Mouse (Mus musculus): ENCODE measurements around the gene Fkbp14.

Fkbp14 gene

DNA sequence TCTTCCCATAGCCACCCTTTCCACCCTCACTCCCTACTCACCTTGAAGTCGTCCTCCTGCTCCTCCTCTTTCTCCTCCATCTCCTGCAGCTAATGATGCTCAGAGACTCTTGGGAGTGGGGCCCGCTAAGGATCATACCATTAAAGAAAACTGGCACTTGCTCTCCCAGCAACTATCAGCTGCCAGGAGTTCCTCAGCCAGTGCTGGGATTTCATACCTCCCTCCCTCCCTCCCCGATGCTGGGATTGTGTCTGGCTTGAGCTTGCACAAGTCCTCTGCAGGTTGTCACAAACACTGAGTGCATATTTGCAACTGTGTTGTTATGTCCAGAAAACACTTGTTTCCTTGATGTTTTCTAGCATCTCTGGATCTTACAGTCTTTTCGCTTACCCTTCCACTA lies at the start of gene Fkbp14:
TSS of gene Fkbp14 (minus strand) at position 101 of the 400 bp plus-strand sequence.
- DNase-seq (ENCODE audit: low spot score): no peak

GRCm38 (mm10) chr6:54643181-54643580 lies 46.1 kb upstream of the Fkbp14 start:
- no peak for DNase-seq (ENCODE audit: low spot score)

- DNase-seq (ENCODE audit: low spot score): no peak
Measured at GRCm38 (mm10) chr6:54641953-54642352, 44.8 kb upstream of the Fkbp14 start.

- DNase-seq (ENCODE audit: low spot score): no peak
Measured at GRCm38 (mm10) chr6:54639877-54640276, 42.8 kb upstream of the Fkbp14 start.

DNA sequence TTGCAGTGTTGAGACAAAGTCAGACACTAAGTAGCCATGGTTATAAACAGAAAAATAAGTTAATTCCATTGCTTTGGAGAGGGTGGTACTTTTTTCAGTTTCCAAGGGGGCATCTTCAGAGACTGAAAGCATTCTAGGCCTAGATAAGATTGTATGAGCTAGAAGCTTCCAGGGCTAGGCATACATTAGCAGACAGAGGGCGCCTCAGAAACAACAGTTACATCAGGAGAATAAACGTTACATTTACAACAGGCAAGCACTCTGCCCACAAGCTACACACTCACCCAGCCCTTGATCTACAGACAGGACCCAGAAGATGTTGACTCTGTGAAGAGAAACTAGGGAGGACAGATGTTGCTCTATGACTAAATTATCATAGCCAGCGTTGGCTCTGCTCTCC lies 34.4 kb upstream of the Fkbp14 start:
- no peak for DNase-seq (ENCODE audit: low spot score)

GRCm38 (mm10) chr6:54629734-54630133 lies 32.6 kb upstream of the Fkbp14 start:
- peak; percentile 54 for DNase-seq (ENCODE audit: low spot score)

- no peak for DNase-seq (ENCODE audit: low spot score)
Measured at GRCm38 (mm10) chr6:54628381-54628780, 31.3 kb upstream of the Fkbp14 start.

DNA sequence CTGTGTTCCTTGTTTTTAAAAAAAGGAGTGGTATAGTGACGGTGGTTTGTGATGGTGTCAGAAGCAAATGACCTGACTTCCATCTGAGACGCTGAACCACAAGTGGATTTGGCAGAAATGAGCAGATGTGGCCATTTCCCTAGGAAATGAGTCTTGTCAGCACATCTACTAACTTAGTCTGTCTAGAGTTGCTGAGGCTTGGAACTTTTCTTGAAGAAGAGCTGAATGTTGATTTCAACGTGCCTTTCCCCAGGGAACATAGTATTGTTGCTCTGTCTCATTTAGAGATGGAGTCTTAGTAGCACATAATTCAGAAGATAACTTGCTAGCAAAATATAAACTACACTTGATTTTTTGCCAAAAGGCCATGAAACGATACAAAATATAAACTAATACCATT lies 23.2 kb upstream of the Fkbp14 start:
- no peak for DNase-seq (ENCODE audit: low spot score)

DNA sequence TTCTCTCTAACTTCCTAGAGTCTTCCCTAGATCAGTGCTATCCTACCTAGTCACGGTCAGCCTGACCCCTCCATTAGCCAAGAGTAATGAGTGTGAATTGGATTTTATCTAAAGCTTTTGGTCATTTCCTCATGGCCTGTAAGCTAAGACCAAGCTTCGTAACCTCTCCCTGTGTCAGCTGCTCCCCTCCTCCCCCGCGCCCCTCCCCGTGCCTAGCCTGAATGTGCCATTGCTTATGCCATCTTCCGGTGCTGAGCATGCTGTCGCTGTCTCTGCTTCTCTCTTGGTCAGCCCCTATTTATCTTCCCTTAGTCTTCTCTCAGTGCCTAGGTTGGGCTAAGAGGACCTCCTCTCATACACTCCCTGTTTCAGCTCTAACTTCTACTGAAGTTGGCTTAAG lies 22.4 kb upstream of the Fkbp14 start:
- peak; percentile 53 for DNase-seq (ENCODE audit: low spot score)

DNA sequence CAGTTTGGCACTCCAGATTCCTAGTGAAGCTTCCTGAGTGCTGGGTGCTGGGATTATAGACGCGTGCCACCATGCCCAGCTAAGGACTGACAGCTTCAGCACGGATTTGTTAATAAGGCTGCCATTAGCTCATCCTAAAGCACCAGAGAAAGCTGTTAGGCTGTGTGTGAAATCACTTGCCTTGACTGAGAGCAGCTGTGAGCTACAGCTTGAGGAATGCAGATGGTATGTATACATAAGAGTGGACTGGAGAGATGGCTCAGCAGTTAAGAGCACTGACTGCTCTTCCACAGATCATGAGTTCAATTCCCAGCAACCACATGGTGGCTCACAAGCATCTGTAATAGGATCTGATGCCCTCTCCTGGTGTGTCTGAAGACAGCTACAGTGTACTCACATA lies 20.3 kb upstream of the Fkbp14 start:
- DNase-seq (ENCODE audit: low spot score): no peak

DNA sequence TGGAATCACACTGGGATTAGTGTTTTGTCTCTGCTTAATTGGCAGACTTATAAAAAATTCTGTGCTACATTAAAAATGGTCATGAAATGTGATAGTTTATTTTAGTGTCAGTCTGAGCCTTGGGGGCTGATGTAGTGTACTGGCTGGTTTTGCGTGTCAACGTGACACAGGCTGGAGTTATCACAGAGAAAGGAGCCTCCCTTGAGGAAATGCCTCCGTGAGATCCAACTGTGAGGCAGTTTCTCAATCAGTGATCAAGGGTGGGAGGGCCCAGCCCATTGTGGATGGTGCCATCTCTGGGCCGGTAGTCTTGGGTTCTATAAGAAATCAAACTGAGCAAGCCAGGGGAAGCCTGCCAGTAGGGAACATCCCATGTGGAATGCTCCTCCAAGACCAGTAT lies 9.1 kb upstream of the Fkbp14 start:
- no peak for DNase-seq (ENCODE audit: low spot score)

DNA sequence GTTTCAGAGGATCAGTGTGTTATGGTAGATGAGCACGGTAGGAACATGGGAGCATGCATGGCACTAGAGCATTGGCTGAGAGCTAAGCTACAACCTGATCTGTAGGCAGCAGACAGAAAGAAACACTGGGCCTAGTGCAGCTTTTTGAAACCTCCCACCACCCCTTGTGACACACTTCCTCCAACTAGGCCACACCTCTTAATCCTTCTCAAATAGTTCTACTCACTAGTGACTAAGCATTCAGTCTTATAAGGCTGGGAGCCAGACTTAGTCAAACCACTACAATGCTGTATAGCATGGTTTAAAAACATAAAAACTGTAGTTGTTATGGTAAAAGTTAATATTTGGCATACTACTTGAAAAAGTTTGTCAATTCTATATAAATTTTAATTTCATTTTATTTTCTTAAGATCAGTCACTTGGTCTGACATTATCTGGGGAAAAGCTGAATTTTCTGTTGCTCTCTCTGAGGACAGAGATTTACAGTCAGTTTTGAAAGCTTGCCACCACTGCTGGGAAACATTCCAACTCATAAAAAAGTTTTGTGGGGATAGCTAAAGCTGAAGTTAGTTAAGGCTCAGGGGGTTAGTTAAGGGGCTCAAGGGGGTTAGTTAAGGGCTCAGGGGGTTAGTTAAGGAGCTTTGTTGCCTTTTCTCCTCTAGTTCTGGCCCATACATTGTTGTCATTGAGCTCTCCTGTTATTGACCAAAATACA lies 7.0 kb upstream of the Fkbp14 start:
- peak; percentile 50 for DNase-seq (ENCODE audit: low spot score)

- DNase-seq (ENCODE audit: low spot score): no peak
Measured at GRCm38 (mm10) chr6:54602891-54603290, 5.8 kb upstream of the Fkbp14 start.

GRCm38 (mm10) chr6:54600681-54601347 lies 3.7 kb upstream of the Fkbp14 start:
- DNase-seq (ENCODE audit: low spot score): no peak

DNA sequence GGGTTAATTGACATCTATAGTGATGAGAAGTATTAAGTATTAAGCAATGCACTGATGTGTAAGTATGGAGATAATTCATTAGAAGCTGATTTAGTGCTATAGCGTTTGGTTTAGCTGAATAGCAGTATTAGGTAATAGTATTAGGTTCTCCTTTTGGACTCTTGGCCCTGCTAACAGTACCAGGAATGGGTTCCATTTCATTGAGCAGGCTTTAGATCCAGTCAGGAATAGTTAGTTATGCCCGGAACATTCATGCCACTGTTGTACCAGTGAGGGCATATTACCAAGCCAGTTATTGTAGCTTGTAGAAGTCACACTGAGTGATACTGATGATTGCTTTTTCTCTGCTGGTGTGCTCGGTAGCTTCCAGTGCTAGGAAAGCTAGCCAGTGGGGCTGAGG lies 603 bp upstream of the Fkbp14 start:
- no peak for DNase-seq (ENCODE audit: low spot score)

GRCm38 (mm10) chr6:54595330-54595878 lies 1.7 kb downstream of the Fkbp14 start:
- DNase-seq (ENCODE audit: low spot score): no peak

DNA sequence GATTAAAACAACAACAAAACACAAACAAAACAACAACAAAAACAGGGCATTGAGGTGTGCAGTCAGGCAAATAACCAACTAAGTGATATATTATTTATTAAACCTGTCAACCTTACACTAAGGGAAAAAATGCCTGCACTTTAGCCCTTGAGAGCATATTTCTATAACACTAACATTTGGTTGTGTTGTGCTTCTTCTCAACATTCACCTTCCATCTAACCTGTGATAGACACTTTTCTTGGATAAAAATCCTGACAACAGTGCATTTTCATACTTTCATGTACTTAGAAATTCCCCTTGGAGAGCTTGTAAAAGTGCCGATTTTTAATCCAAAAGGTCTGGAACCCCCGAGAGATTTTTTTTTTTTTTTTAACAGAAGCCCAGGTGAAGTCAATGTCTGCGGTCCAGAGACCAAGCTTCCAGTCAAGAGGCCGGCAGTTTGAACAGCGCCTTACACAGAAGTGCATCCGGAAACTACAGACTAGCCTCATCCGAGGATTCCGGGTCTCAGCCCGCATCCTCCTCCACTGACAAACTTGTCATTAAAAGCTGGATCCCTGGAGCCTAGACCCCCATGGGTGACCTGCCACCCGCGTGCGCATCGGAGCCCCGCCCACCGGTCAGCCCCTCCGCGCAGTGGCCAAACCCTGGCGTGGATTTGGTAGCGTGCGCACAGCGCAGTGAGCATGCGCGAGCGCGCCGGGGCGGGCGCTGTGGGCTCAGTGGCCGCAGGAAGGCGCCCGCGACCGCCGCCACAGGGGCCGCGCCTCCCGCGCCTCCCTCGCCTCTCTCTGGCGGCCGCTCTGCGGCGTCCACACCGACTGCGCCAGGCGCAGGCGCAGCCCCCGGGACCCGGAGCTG lies 2.4 kb downstream of the Fkbp14 start, which contains the start of gene Plekha8:
TSS of gene Plekha8 (plus strand) at position 643 of the 861 bp plus-strand sequence.
- peak; percentile 96 for DNase-seq (ENCODE audit: low spot score)

DNA sequence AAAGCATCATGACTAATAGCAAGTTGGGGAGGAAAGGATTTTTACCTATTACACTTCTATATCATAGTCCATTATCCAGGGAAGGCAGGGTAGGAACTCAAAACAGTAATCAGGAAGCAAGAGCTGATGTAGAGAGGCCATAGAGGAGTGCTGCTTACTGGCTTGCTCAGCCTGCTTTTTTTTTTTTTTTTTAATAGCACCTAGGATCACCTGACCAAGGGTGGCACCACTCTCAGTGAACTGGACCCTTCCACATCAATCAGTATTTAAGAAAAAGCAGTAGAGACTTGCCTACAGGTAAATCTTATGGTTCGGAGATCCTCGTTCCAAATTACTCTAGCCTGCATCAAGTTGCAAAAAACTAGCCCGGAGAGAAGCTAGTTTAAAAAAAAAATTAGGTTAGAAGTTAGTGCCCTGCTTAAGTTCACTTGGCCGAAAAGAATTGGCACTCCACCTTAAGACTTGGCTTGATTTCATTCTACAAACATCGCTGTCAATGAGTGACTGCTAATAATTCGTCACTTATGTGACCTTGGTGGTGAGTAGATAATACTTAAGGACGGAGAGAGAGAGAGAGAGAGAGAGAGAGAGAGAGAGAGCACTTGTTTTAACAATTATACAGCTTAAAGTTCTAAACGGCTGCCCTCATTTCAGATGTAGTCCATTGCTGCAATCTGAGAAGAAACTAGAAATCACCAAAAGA lies 3.2 kb downstream of the Fkbp14 start:
- DNase-seq (ENCODE audit: low spot score): no peak

GRCm38 (mm10) chr6:54592938-54593535 lies 4.1 kb downstream of the Fkbp14 start:
- DNase-seq (ENCODE audit: low spot score): peak; percentile 92

- DNase-seq (ENCODE audit: low spot score): no peak
Measured at GRCm38 (mm10) chr6:54591778-54592177, 5.3 kb downstream of the Fkbp14 start.

DNA sequence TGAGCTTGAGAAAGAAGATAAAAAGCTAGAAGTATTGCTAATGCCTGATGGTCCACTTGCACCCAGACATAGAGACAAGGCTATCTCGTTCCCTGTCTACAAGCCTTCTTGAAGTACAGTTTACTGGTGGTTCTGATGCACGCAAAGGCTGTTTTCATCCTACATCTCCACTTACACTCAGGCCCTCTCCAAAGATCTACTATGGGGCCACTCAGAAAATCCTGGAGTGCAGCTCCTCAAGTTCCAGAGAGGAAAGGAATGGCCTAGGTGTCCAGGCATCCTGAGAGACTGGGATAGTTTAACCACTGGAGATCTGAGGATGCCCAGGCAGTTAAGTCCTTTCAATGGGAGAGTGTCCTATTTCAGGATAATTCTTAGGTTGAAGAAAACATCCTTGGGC lies 6.4 kb downstream of the Fkbp14 start:
- DNase-seq (ENCODE audit: low spot score): no peak

Data from testis, postnatal 10 days (tissue).